9 mouse cellular contexts compared by ENCODE assay signal in the genomic region with DNA sequence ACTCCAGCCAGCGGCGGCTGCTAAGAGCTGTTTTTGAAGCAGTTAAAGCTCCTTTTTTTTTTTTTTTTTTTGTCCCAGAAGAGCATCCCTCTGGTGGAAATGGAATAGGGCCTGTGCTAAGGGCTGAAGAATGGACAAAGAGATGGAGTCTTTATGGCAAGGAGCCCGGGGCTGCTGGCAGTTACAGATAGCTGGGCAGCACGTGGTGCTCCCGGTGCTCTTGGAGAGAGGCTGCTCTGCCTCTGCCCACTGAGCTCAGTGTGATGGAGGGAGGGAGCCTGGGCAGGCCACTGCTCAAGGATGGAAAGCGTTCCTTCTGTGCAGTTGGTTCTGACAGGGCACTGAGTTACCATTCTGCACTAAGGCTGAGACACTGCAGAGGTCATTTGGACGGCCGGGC. TPM values are rescaled to one million over a fixed set of nuclear protein-coding genes. Genes with fewer than 3 reads are reported as not detected.
A peak's percentile ranks its signal among the peaks of the same experiment; 100 is the strongest.
DNase-seq lines count a peak whose midpoint lies in the region; ATAC-seq lines count a peak whose summit lies in the region.
"Had no signal": no experiment of that assay in that cellular context is flagged by ENCODE, and none has a peak within 500 bp of the region (broad histone marks: within the 10 kb centered on the region; RNA-seq: fewer than 3 reads in every experiment).

No protein-coding gene starts in this region.

- H3K36me3 ChIP-seq in heart, embryonic 16.5 days (ENCODE audit: control insufficient read depth, insufficient read depth), result no peaks in the 10 kb centered on the region

- ATAC-seq in heart, embryonic 16.5 days (replicated peaks; ENCODE audit: extremely low read depth, insufficient read depth, low FRiP score), result peak; percentile 73

- H3K4me2 ChIP-seq in heart, embryonic 16.5 days (ENCODE audit: low read depth, low read length), result no peak overlapping the region

- peak; percentile 55 for DNase-seq in left cerebral cortex, postnatal 4 days
- DNase-seq in left cerebral cortex, postnatal 25 days (ENCODE audit: low spot score in 2 of 2), result no peak
- peak; percentile 49 for DNase-seq in cerebellum, adult 11 months
- peak; percentile 32 for DNase-seq in lung, postnatal 25 days (ENCODE audit: low spot score)
- no peak for DNase-seq in layer of hippocampus, adult 18-20 months (ENCODE audit: low spot score in 2 of 2)
- DNase-seq in spleen, postnatal 14 days (ENCODE audit: low spot score in 2 of 2), result no peak
- no peak for DNase-seq in left cerebral cortex, adult 11 months (ENCODE audit: low spot score)

- intact Hi-C loops in left cerebral cortex, postnatal 4 days (cut with DNase I), result no loop called here
- intact Hi-C loops in left cerebral cortex, postnatal 25 days (cut with DNase I), result no loop called here

- 21% methylated on average over 8 of the region's 8 CpGs for WGBS in heart, embryonic 16.5 days

- peaks cover 41% of the 10 kb centered on the region for H3K4me1 ChIP-seq in heart, embryonic 16.5 days (ENCODE audit: control insufficient read depth, insufficient read depth, low read length)

- H3K27ac ChIP-seq in heart, embryonic 16.5 days (ENCODE audit: low read length), result peak overlapping the region; percentile 55
- H3K27ac ChIP-seq: heart, adult 2 months had no signal

- H3K9ac ChIP-seq in heart, embryonic 16.5 days (ENCODE audit: low read length), result no peak overlapping the region

- H3K4me3 ChIP-seq in heart, embryonic 16.5 days (ENCODE audit: low read length), result no peak overlapping the region
- H3K4me3 ChIP-seq: heart, adult 2 months had no signal

- no peaks in the 10 kb centered on the region; the same call in 1 of the 2 replicates for H3K9me3 ChIP-seq in heart, embryonic 16.5 days (replicated peaks; ENCODE audit: control insufficient read depth, low read length)

- no peaks in the 10 kb centered on the region for H3K27me3 ChIP-seq in heart, embryonic 16.5 days (ENCODE audit: control insufficient read depth, insufficient read depth, low read length)

RNA-seq across cellular contexts. Expression of a gene that starts 53.6 kb away (rescaled TPM):
- total RNA-seq in left cerebral cortex, postnatal 4 days (2021), result 100 to 1,000 TPM in 1 of 2 experiments, 10 to 100 TPM in 1; 95.9 to 105 TPM
- 100 to 1,000 TPM; 101 to 104 TPM for total RNA-seq in left cerebral cortex, postnatal 25 days (2021)
- 6.7 and 7.7 TPM in 2 replicates for polyA plus RNA-seq in heart, embryonic 16.5 days (2015; fragmentation: Nextera tagmentation; extraction: Ambion mirVana)
- total RNA-seq in layer of hippocampus, adult 18-20 months (2021), result 100 to 1,000 TPM; 113 TPM

Comparison
In these comparisons a context has a peak if more than half of its experiments do, and no peak if none do; other contexts are left out.
1. DNase-seq: peak in left cerebral cortex, postnatal 4 days (single experiment), cerebellum, adult 11 months (single experiment) and lung, postnatal 25 days (single experiment); none in left cerebral cortex, postnatal 25 days (0 of 2), layer of hippocampus, adult 18-20 months (0 of 2), spleen, postnatal 14 days (0 of 2) and left cerebral cortex, adult 11 months (single experiment).